In genomic region chr3:127788038-127788437, GRCm38 (mm10) we compare ENCODE assay signal across 27 mouse cellular contexts. TPM values are rescaled to one million over a fixed set of nuclear protein-coding genes. Genes with fewer than 3 reads are reported as not detected.
DNase-seq lines count a peak whose midpoint lies in the region; ATAC-seq lines count a peak whose summit lies in the region.
"Had no signal": no experiment of that assay in that cellular context is flagged by ENCODE, and none has a peak within 500 bp of the region (broad histone marks: within the 10 kb centered on the region; RNA-seq: fewer than 3 reads in every experiment).

No protein-coding gene starts in this region.

- peaks cover 64% of the 10 kb centered on the region for H3K79me2 ChIP-seq in macrophage (ENCODE audit: inconsistent target)

- peak; percentile 7 for DNase-seq in adrenal gland, postnatal 25 days
- DNase-seq in adrenal gland, postnatal 10 days, result no peak
- no peak for DNase-seq in intestine, embryonic 14.5 days (ENCODE audit: low spot score)
- no peak for DNase-seq in heart, postnatal 4 days
- DNase-seq: cerebellum, adult 11 months; cerebellum, adult 9-10 months; cerebellum, postnatal 36 days; gastrocnemius, postnatal 14 days; heart, postnatal 36 days; kidney, adult 9 months; kidney, postnatal 14 days; retina, postnatal 1 day; right cerebral cortex, postnatal 14 days; thymus, adult 2 months; thymus, postnatal 36 days had no signal

- no peak overlapping the region for H3K27ac ChIP-seq in intestine, embryonic 14.5 days (ENCODE audit: low read depth)
- peak overlapping the region; percentile 99 for H3K27ac ChIP-seq in macrophage
- H3K27ac ChIP-seq: forebrain, embryonic 13.5 days; hindbrain, embryonic 13.5 days; limb, embryonic 12.5 days; liver, embryonic 15.5 days; lung, embryonic 15.5 days; neural tube, embryonic 15.5 days had no signal

- 53% methylated on average over 7 of the region's 7 CpGs for WGBS in intestine, embryonic 14.5 days
- WGBS in macrophage (ENCODE audit: missing documents), result 66% methylated on average over 7 of the region's 7 CpGs

- H3K9me3 ChIP-seq in megakaryocyte, embryonic 14.5 days, result peaks cover 3% of the 10 kb centered on the region
- no peaks in the 10 kb centered on the region for H3K9me3 ChIP-seq in intestine, embryonic 14.5 days (ENCODE audit: control insufficient read depth, low read length)
- H3K9me3 ChIP-seq: forebrain, embryonic 13.5 days; hindbrain, embryonic 13.5 days; limb, embryonic 12.5 days; liver, embryonic 15.5 days; lung, embryonic 15.5 days; neural tube, embryonic 15.5 days had no signal

- peak overlapping the region; percentile 85 for H3K4me3 ChIP-seq in megakaryocyte, embryonic 14.5 days (replicated peaks)
- H3K4me3 ChIP-seq in intestine, embryonic 14.5 days (ENCODE audit: low read depth, low read length), result no peak overlapping the region
- peak overlapping the region; percentile 98 for H3K4me3 ChIP-seq in macrophage (ENCODE audit: inconsistent target)
- H3K4me3 ChIP-seq: forebrain, embryonic 13.5 days; hindbrain, embryonic 13.5 days; limb, embryonic 12.5 days; liver, embryonic 15.5 days; lung, embryonic 15.5 days; neural tube, embryonic 15.5 days had no signal

- H3K4me2 ChIP-seq in intestine, embryonic 14.5 days (ENCODE audit: low read length), result peak overlapping the region; percentile 8; the same call in 1 of the 2 replicates
- H3K4me2 ChIP-seq: forebrain, embryonic 13.5 days; heart, embryonic 11.5 days; hindbrain, embryonic 13.5 days; limb, embryonic 12.5 days; lung, embryonic 15.5 days; neural tube, embryonic 15.5 days had no signal

- H3K9ac ChIP-seq in intestine, embryonic 14.5 days (ENCODE audit: low read length), result no peak overlapping the region
- H3K9ac ChIP-seq: forebrain, embryonic 13.5 days; hindbrain, embryonic 13.5 days; limb, embryonic 12.5 days; liver, embryonic 15.5 days; lung, embryonic 15.5 days; neural tube, embryonic 15.5 days had no signal

- ATAC-seq in megakaryocyte, adult 5-6 weeks (ENCODE audit: poor library complexity, severe bottlenecking), result no peak
- ATAC-seq in intestine, embryonic 14.5 days (replicated peaks; ENCODE audit: low FRiP score, low TSS enrichment, low read depth), result no peak
- ATAC-seq: CD4-positive, CD25-positive, alpha-beta regulatory T cell, adult 4 months; forebrain, embryonic 13.5 days; inflammation-experienced regulatory T-cells, adult 6 months had no signal

- peaks cover 22% of the 10 kb centered on the region for H3K36me3 ChIP-seq in megakaryocyte, embryonic 14.5 days (replicated peaks; ENCODE audit: low read length)
- no peaks in the 10 kb centered on the region for H3K36me3 ChIP-seq in intestine, embryonic 14.5 days (ENCODE audit: control insufficient read depth, insufficient read depth, low read length)
- no peaks in the 10 kb centered on the region for H3K36me3 ChIP-seq in macrophage (ENCODE audit: inconsistent target)
- H3K36me3 ChIP-seq: hindbrain, embryonic 13.5 days; limb, embryonic 12.5 days; liver, embryonic 15.5 days; lung, embryonic 15.5 days; neural tube, embryonic 15.5 days had no signal

- H3K4me1 ChIP-seq in megakaryocyte, embryonic 14.5 days, result peaks cover 72% of the 10 kb centered on the region
- peaks cover 10% of the 10 kb centered on the region for H3K4me1 ChIP-seq in intestine, embryonic 14.5 days (replicated peaks; ENCODE audit: control insufficient read depth, insufficient read depth, low read length)

- H3K27me3 ChIP-seq in megakaryocyte, embryonic 14.5 days (replicated peaks), result no peaks in the 10 kb centered on the region
- H3K27me3 ChIP-seq in intestine, embryonic 14.5 days (replicated peaks; ENCODE audit: control insufficient read depth, insufficient read depth, low read length), result peaks cover 18% of the 10 kb centered on the region; the same call in 1 of the 2 replicates
- H3K27me3 ChIP-seq: liver, embryonic 15.5 days had no signal

RNA-seq across cellular contexts. Expression of gene Tifa, which starts 1.6 kb away (rescaled TPM):
- 2.7 and 3.5 TPM in 2 replicates for total RNA-seq in adrenal gland, postnatal 25 days (2021)
- 1 to 10 TPM; 3.9 to 5.1 TPM for total RNA-seq in adrenal gland, postnatal 10 days (2021)
- 131 and 222 TPM in 2 replicates for polyA plus RNA-seq in megakaryocyte, embryonic 14.5 days (2012; ENCODE audit: insufficient read depth, low replicate concordance)
- total RNA-seq in megakaryocyte, adult 5-6 weeks (2015), result 111 and 137 TPM in 2 replicates
- total RNA-seq in megakaryocyte, adult 5-6 weeks (2017), result 111 and 121 TPM in 2 replicates
- polyA plus RNA-seq in intestine, embryonic 14.5 days (2014; fragmentation: Nextera tagmentation; extraction: Ambion mirVana), result 14.0 and 18.1 TPM in 2 replicates
- total RNA-seq in macrophage (2018; cell fraction: chromatin; rRNA removed), result 100 to 1,000 TPM in 5 of 26 experiments, 10 to 100 TPM in 21; 19.7 to 145 (median 77.4) TPM
- total RNA-seq in macrophage (2018; cell fraction: cytosol; rRNA removed), result 100 to 1,000 TPM in 23 of 26 experiments, 10 to 100 TPM in 3; 72.1 to 179 (median 127) TPM
- total RNA-seq in macrophage (2018; cell fraction: nucleus; rRNA removed), result 100 to 1,000 TPM in 22 of 26 experiments, 10 to 100 TPM in 4; 59.3 to 215 (median 137) TPM
- 54.9 to 117 TPM (median 84.8 TPM) in 3 replicates for polyA plus RNA-seq in macrophage (2018)
- total RNA-seq in heart, postnatal 4 days (2021), result 1 to 10 TPM; 2.0 to 2.1 TPM

RNA-seq across cellular contexts. Expression of gene Alpk1, which starts 7.7 kb away (rescaled TPM):
- total RNA-seq in adrenal gland, postnatal 25 days (2021), result 10.0 and 12.1 TPM in 2 replicates
- total RNA-seq in adrenal gland, postnatal 10 days (2021), result 1 to 10 TPM; 6.7 to 7.0 TPM
- 0.25 TPM in 1 of 2 replicates, not detected in the other for polyA plus RNA-seq in megakaryocyte, embryonic 14.5 days (2012; ENCODE audit: insufficient read depth, low replicate concordance)
- 15.5 and 17.8 TPM in 2 replicates for total RNA-seq in megakaryocyte, adult 5-6 weeks (2015)
- 28.7 and 35.1 TPM in 2 replicates for total RNA-seq in megakaryocyte, adult 5-6 weeks (2017)
- 1.7 and 2.9 TPM in 2 replicates for polyA plus RNA-seq in intestine, embryonic 14.5 days (2014; fragmentation: Nextera tagmentation; extraction: Ambion mirVana)
- total RNA-seq in macrophage (2018; cell fraction: chromatin; rRNA removed), result 100 to 1,000 TPM in 25 of 26 experiments, 10 to 100 TPM in 1; 96.7 to 290 (median 134) TPM
- total RNA-seq in macrophage (2018; cell fraction: cytosol; rRNA removed), result 10 to 100 TPM in 24 of 26 experiments, 1 to 10 TPM in 2; 9.5 to 19.4 (median 12.8) TPM
- total RNA-seq in macrophage (2018; cell fraction: nucleus; rRNA removed), result 100 to 1,000 TPM in 7 of 26 experiments, 10 to 100 TPM in 19; 54.1 to 169 (median 76.7) TPM
- polyA plus RNA-seq in macrophage (2018), result 7.5 to 13.0 TPM (median 12.4 TPM) in 3 replicates
- total RNA-seq in heart, postnatal 4 days (2021), result 1 to 10 TPM; 4.4 to 4.6 TPM

RNA-seq across cellular contexts. Expression of gene Ap1ar, which starts 49.3 kb away (rescaled TPM):
- 35.7 and 40.3 TPM in 2 replicates for total RNA-seq in adrenal gland, postnatal 25 days (2021)
- total RNA-seq in adrenal gland, postnatal 10 days (2021), result 10 to 100 TPM; 25.9 to 30.3 TPM
- 2.3 and 27.8 TPM in 2 replicates for polyA plus RNA-seq in megakaryocyte, embryonic 14.5 days (2012; ENCODE audit: insufficient read depth, low replicate concordance)
- 36.1 and 50.7 TPM in 2 replicates for total RNA-seq in megakaryocyte, adult 5-6 weeks (2015)
- total RNA-seq in megakaryocyte, adult 5-6 weeks (2017), result 41.5 and 43.3 TPM in 2 replicates
- polyA plus RNA-seq in intestine, embryonic 14.5 days (2014; fragmentation: Nextera tagmentation; extraction: Ambion mirVana), result 65.5 and 67.5 TPM in 2 replicates
- 10 to 100 TPM; 16.8 to 93.6 (median 62.1) TPM for total RNA-seq in macrophage (2018; cell fraction: chromatin; rRNA removed)
- total RNA-seq in macrophage (2018; cell fraction: cytosol; rRNA removed), result 10 to 100 TPM; 11.8 to 25.0 (median 18.4) TPM
- total RNA-seq in macrophage (2018; cell fraction: nucleus; rRNA removed), result 10 to 100 TPM; 12.7 to 80.8 (median 36.4) TPM
- polyA plus RNA-seq in macrophage (2018), result 19.1 to 28.7 TPM (median 24.0 TPM) in 3 replicates
- 10 to 100 TPM; 19.7 to 20.6 TPM for total RNA-seq in heart, postnatal 4 days (2021)

Comparison
In these comparisons a context has a peak if more than half of its experiments do, and no peak if none do; other contexts are left out.
1. RNA of gene Tifa, which starts 1.6 kb away (total RNA-seq): 111 to 137 TPM in megakaryocyte, adult 5-6 weeks; 3.9 to 5.1 TPM in adrenal gland, postnatal 10 days, 2.7 to 3.5 TPM in adrenal gland, postnatal 25 days and 2.0 to 2.1 TPM in heart, postnatal 4 days; every median in the first group is over 10 times any median in the second.